Mouse (Mus musculus) left cerebral cortex, adult 18-20 months (tissue): Measurements from ENCODE around the gene Bphl. TPM values are rescaled to one million over a fixed set of nuclear protein-coding genes. Genes with fewer than 3 reads are reported as not detected.
"Not testable (repeated sequence)": the region's sequence is repeated elsewhere in the genome, so short reads cannot be mapped to it uniquely, and the experiment has no call there.

ENCODE experiments used
- DNase-seq, 2 experiments: peaks; one replicate each; pipeline ENCODE4 v3.0.0; 2021 to 2022; ENCODE audit warnings: low spot score in 2 of 2, mixed read lengths in 1 of 2
- total RNA-seq, 2 experiments: library from RNA; stranded (reverse); gene quantifications; 2 replicates each; pipeline ENCODE4 v1.2.3; 2021

The Bphl gene
- total RNA-seq, 2 experiments from 2014 or later = 44.4 to 50.6 TPM

DNA sequence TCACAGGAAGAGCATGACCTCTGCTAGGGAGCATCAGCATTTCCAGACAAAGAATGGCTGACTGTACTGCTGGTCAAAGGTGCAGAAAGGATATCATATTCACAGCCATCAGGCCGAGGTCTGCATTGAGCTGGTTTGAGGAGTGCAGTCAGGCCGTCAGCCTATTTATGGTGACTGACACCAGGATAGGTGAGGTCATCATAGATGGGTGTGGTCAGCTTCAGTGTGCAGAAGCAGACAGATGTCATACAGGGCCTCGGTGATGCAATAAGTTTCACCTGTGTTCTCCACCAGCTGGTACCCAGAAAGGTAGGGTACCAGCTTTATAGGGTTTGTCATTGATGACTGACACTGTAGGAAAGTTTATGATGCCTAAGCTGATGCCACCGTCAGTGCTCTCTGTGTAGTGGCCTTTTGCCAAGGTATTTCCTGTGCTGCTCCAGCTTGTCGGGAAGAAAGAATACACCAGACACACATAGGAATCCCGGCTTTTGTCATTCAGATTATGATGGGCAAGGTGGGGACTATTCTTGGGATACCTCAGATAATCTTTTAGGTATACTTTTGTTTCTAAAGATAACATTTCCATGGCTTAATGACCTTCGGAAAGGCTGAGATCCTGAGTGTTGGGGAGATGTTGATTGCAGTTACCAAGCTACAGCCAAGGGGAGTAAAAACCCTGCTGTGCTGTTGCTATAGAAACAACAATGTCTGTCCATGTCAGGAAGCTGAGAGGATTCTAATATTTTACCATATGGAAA lies 49.8 kb downstream of the Bphl start:
- DNase-seq = no peak

- not testable (repeated sequence) for DNase-seq
Measured at GRCm38 (mm10) chr13:34088201-34088649, 50.8 kb downstream of the Bphl start.

- no peak for DNase-seq
Measured at GRCm38 (mm10) chr13:34088871-34089288, 51.5 kb downstream of the Bphl start.

- no peak for DNase-seq
Measured at GRCm38 (mm10) chr13:34089358-34089757, 52.0 kb downstream of the Bphl start.

DNA sequence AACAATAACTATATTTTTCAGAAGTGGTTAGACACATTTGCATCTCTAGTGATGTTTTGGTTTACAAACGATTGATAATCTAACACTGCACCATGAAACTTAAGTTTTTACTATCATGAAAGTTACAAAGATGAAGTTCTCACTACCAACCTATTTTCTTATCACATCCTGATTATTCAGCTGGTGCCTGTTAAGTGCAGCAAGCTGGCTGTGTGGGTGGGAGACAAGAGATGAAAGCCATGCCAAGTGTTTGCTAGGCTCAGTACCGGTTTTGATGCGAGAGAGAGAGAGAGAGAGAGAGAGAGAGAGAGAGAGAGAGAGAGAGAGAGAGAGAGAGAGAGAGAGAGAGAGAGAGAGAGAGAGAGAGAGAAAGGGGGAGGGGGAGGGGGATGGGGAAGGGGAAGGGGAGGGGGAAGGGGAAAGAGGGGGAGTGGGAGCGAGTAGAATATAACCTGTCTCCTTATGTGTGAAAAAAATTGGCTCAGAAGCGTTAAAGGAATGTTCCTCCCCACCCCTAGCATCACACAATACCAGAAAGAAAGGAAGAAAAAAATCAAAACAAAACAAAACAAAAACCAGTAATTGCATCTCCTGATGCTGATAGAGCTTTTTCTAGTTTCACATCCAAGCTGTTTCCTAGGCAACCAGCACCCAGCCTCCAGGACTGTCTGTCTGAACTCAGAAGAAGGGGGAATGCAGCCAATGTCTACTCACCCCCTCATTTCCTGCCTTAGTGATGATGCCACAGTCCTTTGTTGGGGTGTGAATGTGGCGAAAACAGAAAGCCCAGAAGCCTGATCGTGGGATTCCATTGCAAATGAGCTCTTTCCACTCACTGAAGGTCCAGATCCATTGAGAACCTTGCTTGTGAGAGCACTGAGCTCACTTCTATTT lies 58.4 kb downstream of the Bphl start:
- peak; percentile 69 to 79 for DNase-seq

- no peak for DNase-seq
Measured at GRCm38 (mm10) chr13:34096455-34096854, 59.1 kb downstream of the Bphl start.

- no peak for DNase-seq
Measured at GRCm38 (mm10) chr13:34097086-34097485, 59.7 kb downstream of the Bphl start.

- no peak for DNase-seq
Measured at GRCm38 (mm10) chr13:34100733-34101132, 63.3 kb downstream of the Bphl start.

DNA sequence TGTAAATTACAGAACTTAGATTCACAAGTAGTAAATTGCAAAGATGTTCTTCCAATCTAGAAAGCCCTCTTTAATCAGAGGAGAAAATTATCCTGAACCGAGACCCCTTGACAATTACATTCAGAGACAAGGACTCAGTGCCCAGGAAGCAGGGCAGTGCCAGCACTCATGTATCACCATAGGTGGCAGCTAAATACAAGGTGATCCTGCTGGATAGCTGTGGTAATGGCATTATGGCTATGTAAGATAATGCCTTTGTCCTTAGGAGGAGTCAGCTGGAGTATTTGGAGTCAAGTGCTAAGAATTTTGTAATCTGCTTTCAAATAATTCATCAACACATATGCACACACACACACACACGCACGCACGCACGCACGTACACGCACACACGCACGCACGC lies 63.9 kb downstream of the Bphl start:
- DNase-seq = no peak

- DNase-seq = no peak
Measured at GRCm38 (mm10) chr13:34101908-34102307, 64.5 kb downstream of the Bphl start.

- DNase-seq = no peak
Measured at GRCm38 (mm10) chr13:34105364-34105763, 68.0 kb downstream of the Bphl start.

DNA sequence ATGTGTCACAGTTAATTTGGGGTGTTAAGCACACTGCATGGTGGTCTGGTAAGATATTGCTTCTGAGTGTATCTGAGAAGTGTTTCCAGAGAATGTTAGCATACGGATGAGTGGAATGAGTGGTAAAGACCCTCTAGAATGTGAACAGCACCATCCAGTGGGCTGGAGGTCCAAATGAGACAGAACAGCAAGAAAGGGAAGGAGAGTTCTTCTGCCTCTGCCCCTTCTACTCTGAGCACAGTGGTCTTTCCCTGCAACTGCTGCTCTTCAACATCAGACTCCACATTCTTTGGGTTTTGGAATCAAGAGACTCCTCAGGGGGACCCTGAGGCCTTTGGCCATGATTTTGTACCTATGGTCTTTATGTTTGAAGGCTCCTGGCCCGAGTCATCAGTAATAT lies 68.9 kb downstream of the Bphl start:
- DNase-seq = no peak

GRCm38 (mm10) chr13:34106999-34107398 lies 69.6 kb downstream of the Bphl start:
- no peak for DNase-seq

DNA sequence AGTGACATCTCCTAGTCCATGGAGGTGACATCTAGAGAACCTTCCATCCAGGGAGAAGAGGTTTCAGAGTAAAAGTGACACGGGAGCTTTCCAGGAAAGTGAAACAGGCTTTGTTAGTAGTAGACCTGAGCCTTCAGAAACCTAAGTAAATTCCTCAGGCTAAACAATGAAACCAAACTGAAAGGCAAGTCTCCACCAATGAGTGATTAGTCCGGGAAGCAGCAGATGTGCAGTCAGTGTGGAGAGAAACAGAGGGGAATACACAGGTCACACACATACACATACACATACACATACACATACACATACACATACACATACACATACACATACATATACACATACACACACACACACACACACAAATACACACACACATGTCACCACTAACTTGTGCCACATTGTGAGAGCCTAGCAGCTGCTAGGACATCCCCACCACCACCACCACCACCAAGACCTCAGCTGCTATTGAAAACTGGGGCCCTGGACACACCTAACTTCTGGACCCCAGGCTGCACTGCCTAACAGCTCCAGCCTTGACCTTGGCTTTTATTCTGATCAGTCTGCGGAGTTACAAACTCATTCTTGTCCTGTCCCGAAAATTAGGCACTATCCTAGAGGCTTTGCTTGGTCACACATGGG lies 71.8 kb downstream of the Bphl start:
- DNase-seq = no peak

DNA sequence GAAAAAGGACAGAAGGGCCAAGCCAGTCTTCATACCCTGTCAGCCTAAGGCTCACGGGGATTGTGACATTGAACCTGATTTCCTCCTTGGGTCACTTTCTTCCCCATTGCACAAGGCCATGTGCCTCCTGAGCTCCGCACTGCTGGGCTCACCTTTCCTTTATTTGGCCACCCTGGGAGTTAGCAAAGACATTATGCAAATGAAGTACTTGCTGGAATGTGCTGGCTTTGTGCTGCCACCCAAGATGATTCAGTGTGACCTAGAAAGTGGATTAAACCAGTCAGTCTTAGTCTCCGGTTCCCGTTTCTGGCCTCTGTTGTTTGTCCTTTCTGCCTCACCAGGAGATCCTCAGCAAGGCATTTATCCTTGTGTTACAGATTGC lies 72.3 kb downstream of the Bphl start:
- DNase-seq = no peak

DNA sequence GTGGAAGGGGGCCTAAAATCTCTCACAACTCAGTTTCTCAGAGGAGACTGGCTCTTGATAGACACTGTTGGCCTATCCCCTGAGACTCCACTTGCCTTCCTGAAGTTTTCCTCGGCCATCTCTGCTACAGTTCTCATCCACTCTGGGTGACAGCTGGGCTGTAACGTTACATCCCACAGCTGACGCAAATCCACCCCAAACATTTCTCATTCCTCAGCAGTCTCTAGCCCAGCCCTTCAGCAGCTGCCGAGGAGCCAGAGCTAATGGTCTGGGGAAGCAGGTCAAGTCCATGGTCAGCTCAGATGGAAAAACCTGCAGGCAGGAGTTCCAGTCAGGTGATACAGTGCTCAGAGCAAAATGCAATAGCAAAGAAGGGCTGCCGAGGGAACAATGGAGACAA lies 73.6 kb downstream of the Bphl start:
- no peak for DNase-seq

DNA sequence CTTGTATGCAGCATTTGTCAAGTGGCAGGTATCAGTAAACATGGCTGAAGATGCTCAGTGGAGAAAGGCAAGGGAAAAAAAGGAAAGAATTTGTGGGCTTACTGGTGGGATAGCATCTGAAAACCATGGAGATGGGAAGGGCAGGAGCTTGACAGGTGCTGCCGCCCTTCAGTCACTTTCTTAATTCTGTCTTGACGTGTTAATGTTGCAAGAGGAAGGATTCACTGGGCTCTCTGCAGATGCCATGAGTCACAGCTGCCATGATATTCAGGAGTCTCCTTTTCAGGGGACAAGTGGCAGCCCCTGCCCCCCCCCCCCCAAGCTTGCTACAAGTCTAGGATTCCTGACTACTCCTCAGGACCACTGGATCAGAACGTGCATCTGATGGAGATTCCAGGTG lies 74.5 kb downstream of the Bphl start:
- DNase-seq = no peak

DNA sequence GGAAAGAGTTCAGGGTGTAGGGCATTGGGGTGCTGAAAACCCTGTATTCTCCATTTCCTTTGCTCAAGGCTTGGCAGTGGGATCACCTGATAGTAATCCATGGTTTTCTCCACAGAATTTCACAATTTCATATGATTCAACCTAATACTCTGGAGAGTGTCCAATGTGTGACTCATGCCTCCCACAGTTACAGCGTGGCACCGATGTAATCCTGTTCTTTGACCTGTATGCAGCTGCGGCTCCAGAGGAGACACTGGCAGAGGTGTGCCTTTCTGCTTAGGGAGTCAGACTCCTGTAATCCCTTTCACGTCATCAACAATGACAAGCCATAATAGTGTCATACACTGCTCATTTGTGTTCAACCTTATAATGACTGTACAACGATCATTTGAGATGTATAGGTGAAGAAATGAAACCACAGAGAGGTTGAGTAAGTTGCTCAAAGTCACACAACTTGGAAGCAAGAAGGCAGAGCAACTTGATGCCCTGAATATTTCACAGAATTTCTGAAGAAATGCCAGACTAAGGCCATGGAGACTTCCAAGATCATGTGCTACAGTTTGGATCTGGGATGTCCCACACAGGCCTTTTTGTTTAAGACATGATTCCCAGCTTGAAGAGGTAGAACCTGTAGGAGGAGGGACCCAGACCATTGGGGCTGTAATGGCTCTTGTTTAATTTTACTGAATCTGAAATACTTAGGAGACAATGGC lies 75.1 kb downstream of the Bphl start:
- DNase-seq = no peak

DNA sequence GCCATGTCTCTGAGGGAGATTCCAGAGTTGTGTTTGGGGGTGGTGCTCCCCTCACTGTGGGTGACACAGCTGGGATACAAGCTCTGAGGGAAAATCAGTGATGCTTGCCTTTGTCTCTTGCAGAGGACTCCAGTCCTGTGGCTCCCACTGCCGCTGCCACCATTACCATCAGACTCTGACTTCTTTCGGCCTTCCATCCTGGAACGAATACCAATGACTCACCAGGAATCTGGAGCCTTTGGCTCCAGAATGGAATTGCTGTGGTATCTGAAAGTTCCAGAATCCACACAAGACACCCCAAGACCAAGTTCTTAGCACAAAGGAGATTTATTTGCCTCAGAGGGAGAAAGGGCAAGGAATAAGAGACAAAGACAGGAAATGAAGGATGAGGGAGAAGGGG lies 75.7 kb downstream of the Bphl start:
- no peak for DNase-seq

GRCm38 (mm10) chr13:34114654-34115053 lies 77.3 kb downstream of the Bphl start:
- no peak for DNase-seq

GRCm38 (mm10) chr13:34116508-34116907 lies 79.1 kb downstream of the Bphl start:
- DNase-seq = no peak
